Mouse (Mus musculus) urinary bladder, postnatal 36 days (tissue): Measurements from ENCODE around the gene Lonrf2.
A peak's percentile ranks its signal among the peaks of the same experiment; 100 is the strongest.

Source experiments
- DNase-seq, 2 experiments: peaks; one replicate each; pipeline ENCODE4 v3.0.0; 2022; ENCODE audit warnings: low spot score in 2 of 2, mixed read lengths in 1 of 2

Lonrf2 gene

DNA sequence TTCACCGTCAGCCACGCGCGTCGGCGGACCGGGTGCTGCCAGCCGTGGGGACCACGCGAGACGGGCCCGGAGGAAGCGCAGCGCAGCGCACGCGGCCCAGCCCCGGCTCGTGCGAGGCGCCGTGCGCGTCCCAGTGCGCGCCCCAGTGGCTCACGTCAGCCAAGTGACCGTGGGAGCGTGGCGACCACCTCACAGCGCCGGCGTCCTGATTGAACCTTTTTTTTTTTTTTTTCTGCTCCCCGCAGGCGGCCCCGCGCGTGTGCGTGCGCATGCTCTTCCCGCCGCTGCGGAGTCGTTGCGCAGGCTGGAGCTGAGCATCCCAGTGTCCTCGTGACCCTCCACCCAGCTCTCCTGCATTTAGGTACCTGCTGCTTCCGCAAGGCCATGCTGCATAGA, at the start of gene Lonrf2:
Gene Lonrf2, minus strand, starts transcription at position 235 of the 396 bp plus-strand sequence.
- no peak for DNase-seq

DNA sequence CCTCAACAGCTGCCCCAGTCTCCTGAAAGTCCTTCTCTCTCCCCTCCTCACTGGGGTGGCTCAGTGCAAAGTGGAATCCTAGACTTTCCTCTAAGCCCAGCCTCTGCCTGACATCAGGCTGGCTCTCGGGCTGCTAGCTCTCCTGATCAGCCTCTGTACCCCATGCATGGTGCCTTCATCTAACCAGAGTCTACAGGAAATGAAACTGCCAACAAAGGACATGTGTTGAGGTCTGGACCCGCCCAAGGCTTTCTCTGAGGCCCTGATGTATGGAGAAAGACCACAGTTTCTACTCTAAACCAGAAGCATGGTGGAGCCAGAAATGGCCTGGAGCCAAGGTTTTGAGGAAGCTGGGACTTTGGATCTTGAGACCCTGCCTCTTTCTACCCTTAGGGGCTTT, 49.4 kb upstream of the Lonrf2 start:
- DNase-seq: no peak

GRCm38 (mm10) chr1:38883766-38884165, 47.3 kb upstream of the Lonrf2 start:
- DNase-seq: no peak

- no peak for DNase-seq
These were observed 46.2 kb upstream of the Lonrf2 start for GRCm38 (mm10) chr1:38882746-38883145.

- DNase-seq: no peak
These were observed 44.9 kb upstream of the Lonrf2 start for GRCm38 (mm10) chr1:38881366-38881765.

DNA sequence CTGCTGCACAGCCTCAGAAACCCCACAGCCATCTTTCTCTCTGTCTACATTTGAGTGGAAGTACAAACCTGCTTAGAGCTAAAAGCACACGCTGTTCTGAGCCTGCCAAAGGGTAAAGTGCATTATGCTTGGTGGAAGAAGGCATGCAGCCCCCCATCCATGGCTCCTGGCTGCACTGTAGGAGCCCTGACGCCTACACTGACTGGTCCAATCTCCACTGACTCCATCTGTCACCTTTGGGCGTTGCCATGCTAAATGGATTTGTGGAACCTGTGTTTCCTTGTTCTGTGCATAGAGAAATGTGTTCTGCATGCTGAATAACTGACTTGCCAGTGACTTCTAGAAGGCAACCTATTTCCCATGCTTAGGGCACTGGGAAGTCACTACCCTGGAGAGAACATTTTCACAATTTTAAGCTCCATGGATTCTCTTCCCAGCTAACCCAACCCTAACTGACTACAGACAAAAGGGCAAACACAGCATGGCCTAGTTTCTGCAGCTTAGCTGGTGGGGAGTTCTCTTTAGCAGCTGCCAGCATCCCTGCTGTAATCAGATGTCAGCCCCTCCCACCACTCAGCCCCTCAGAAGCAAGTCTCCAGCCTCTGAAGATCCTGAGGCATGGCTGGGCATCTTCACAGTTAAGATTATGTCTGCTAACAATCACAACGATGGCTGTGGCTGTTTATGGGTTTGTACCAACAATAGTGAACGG, 40.3 kb upstream of the Lonrf2 start:
- no peak for DNase-seq

GRCm38 (mm10) chr1:38873911-38874310, 37.4 kb upstream of the Lonrf2 start:
- DNase-seq: no peak

DNA sequence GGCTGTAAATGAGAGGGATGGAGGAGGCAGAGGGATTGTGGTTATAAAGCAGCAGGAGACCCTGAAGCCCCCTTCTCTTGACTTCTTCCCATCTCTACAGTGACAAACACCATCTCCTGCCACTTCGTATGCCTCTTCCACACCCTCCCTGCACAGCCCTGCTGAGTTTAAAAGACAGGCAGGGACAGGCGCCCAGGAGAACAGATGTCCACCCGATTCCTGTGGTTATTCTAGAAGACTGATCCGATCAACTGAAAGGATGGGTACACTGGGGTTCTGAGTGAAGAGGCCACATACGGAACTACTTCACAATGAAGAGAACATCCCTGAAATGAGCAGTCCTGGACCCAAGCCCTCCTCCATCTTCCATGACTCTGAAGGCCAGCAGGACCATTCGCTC, 35.3 kb upstream of the Lonrf2 start:
- no peak for DNase-seq

- no peak for DNase-seq
These were observed 33.1 kb upstream of the Lonrf2 start for GRCm38 (mm10) chr1:38869398-38870195.

GRCm38 (mm10) chr1:38866242-38866641, 29.7 kb upstream of the Lonrf2 start:
- DNase-seq: no peak

GRCm38 (mm10) chr1:38864341-38864740, 27.8 kb upstream of the Lonrf2 start:
- DNase-seq: peak; percentile 56 to 71

GRCm38 (mm10) chr1:38862213-38862612, 25.7 kb upstream of the Lonrf2 start:
- DNase-seq: no peak

- no peak for DNase-seq
These were observed 24.5 kb upstream of the Lonrf2 start for GRCm38 (mm10) chr1:38860867-38861524.

GRCm38 (mm10) chr1:38860207-38860606, 23.7 kb upstream of the Lonrf2 start:
- DNase-seq: no peak

DNA sequence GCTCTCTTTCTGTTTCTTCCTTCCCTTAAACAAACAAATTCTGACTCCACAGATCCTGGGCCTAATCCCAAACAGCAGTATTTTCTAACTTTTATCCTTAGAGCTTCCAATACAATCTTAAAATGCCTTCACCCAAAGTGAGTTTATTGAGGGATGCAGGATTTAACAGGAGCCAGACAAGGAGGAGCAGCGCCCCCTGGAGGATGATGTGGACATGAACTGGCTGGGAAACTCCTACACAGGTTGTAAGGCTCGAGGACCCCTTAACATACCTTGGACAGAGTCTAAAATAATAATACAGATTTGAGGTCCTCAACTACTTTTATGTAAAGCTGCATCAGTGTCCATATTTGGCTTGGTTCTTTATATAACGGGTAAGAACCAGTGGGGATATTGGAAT, 19.7 kb upstream of the Lonrf2 start:
- peak in 1 of 2 experiments; percentile 17 for DNase-seq

GRCm38 (mm10) chr1:38852250-38852649, 15.7 kb upstream of the Lonrf2 start:
- no peak for DNase-seq

- no peak for DNase-seq
These were observed 14.1 kb upstream of the Lonrf2 start for GRCm38 (mm10) chr1:38850650-38851049.

DNA sequence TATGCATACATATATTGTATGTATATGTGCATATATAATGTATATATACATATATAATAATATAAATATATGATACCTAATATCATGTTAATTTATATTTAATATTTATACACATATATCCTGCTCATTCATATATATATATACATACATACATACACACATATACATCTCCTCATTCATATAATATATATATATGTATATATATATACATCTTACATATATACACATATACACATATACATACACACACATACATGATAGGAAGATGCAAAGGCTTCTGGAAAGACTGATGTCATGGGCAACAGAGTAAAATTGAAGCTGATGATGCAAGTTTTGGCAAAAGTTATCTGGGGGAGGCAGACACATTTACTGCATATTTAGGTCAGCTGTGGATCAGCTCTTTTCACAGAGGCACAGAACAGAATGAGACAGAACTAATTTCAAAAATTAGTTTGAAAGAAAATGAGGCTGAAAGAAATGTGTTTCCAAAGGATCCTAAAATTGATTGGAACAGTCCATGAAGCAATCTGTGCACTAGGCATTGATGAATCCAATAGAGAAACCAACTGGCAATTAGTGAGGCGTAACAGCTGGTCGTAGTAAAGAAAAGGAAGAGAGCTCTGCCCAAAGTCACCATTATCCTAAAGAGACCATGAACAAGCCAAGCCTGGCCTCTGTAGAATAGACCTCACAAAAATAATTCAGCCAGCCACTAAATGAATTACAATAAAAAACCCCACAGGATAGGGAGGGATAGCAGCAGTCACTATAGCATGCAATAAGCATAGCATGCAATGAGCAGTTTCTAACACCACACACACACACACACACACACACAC, 12.2 kb upstream of the Lonrf2 start:
- DNase-seq: no peak

- DNase-seq: no peak
These were observed 11.5 kb upstream of the Lonrf2 start for GRCm38 (mm10) chr1:38847975-38848374.

- no peak for DNase-seq
These were observed 6.8 kb upstream of the Lonrf2 start for GRCm38 (mm10) chr1:38843275-38843674.

DNA sequence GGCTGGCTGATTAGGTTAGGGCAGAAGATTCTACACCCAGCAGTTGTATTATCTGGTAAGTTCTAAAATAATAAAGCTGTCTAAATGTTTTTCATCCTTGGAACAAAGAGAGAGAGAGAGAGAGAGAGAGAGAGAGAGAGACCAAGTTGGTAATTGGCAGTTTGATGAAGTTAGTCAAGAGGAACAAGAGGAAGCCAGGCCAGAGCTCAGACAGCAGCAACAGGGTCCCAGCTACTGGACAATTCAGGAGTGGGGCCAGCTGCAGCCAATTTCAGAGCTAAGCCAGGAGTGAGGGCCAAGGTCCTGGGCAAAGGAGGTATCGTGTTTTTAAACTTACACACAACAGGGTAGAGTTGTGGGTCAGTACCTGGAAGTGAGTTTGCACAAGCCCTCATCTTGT, 6.3 kb upstream of the Lonrf2 start:
- DNase-seq: no peak

DNA sequence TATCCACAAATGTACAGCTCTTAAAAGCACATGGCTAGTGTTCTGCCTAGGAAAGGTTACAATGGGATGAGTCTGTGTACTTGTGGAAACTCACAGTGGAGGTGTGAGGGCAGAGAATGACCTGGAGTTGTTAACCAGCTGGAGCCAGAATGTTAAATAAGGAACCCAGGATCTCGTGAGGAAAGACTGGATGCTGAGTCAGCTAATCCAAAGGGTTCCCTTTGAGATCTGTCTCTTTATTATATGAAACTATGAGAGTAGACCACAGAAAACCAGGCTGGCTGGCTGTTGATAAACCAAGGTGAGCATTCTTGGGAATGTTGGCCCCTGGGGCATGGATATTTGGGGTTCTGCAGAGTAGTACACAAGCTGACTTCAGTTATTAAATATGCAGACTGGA, 3.4 kb upstream of the Lonrf2 start:
- no peak for DNase-seq
